Comparison of ENCODE assay signal across 16 mouse cellular contexts in the genomic region with DNA sequence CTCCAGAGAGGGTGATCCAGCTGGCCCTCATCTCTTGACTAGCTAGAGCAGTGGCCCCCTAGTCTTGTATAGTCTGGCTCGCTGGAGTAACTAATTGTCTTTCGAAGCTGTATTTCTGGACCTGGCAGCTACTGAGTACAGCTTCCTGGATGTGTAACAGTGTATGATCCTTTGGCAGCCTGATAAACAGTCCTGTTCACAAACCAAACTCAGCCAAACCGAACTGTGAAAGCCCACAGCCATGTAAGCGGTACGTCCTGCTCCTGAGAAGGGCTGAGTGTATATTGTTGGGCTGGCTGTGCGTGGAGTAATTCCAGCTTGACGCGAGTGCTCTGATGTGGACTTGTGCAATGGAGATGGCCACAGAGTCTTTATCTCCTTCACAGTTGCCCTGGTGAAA. TPM values are rescaled to one million over a fixed set of nuclear protein-coding genes. Genes with fewer than 3 reads are reported as not detected.
DNase-seq lines count a peak whose midpoint lies in the region; ATAC-seq and TF ChIP-seq lines count a peak whose summit lies in the region.
"Had no signal": no experiment of that assay in that cellular context is flagged by ENCODE, and none has a peak within 500 bp of the region (broad histone marks: within the 10 kb centered on the region; RNA-seq: fewer than 3 reads in every experiment).

No protein-coding gene starts in this region.

- H3K27me3 ChIP-seq in heart, embryonic 10.5 days (ENCODE audit: insufficient read depth, poor library complexity, severe bottlenecking), result 0 out of 2 replicates have a peak, but pooled peaks cover 9% of the 10 kb centered on the region
- H3K27me3 ChIP-seq in midbrain, embryonic 10.5 days (ENCODE audit: low read depth, poor library complexity, severe bottlenecking), result peaks cover 87% of the 10 kb centered on the region
- H3K27me3 ChIP-seq in midbrain, embryonic 16.5 days (ENCODE audit: control insufficient read depth, insufficient read depth, low read depth, low read length), result peaks cover 3% of the 10 kb centered on the region; the same call in 1 of the 2 replicates
- 0 out of 2 replicates have a peak, but pooled peaks cover 4% of the 10 kb centered on the region for H3K27me3 ChIP-seq in hindbrain, postnatal 0 days (ENCODE audit: insufficient read depth, low read length)
- peaks cover 12% of the 10 kb centered on the region for H3K27me3 ChIP-seq in midbrain, embryonic 13.5 days
- H3K27me3 ChIP-seq: neural tube, embryonic 13.5 days had no signal

- no peak overlapping the region for H3K9ac ChIP-seq in midbrain, embryonic 16.5 days (ENCODE audit: low read depth, low read length)
- H3K9ac ChIP-seq in hindbrain, postnatal 0 days (replicated peaks; ENCODE audit: low read length), result no peak overlapping the region
- no peak overlapping the region for H3K9ac ChIP-seq in midbrain, embryonic 13.5 days (replicated peaks)
- H3K9ac ChIP-seq: neural tube, embryonic 13.5 days had no signal

- no peaks in the 10 kb centered on the region for H3K36me3 ChIP-seq in heart, embryonic 10.5 days
- H3K36me3 ChIP-seq in midbrain, embryonic 10.5 days, result no peaks in the 10 kb centered on the region
- H3K36me3 ChIP-seq in midbrain, embryonic 16.5 days (ENCODE audit: control insufficient read depth, insufficient read depth, low read length), result no peaks in the 10 kb centered on the region
- H3K36me3 ChIP-seq in hindbrain, postnatal 0 days (ENCODE audit: insufficient read depth, low read length), result no peaks in the 10 kb centered on the region
- no peaks in the 10 kb centered on the region for H3K36me3 ChIP-seq in midbrain, embryonic 13.5 days
- H3K36me3 ChIP-seq: G1E; neural tube, embryonic 13.5 days had no signal

- H3K27ac ChIP-seq in heart, embryonic 10.5 days, result 0 out of 2 replicates have a peak overlapping the region, but pooled peaks have one; percentile 30
- peak overlapping the region; percentile 78 for H3K27ac ChIP-seq in midbrain, embryonic 10.5 days (replicated peaks)
- H3K27ac ChIP-seq in midbrain, embryonic 16.5 days (ENCODE audit: low read length), result no peak overlapping the region
- H3K27ac ChIP-seq in hindbrain, postnatal 0 days, result no peak overlapping the region
- peak overlapping the region; percentile 20; the same call in 1 of the 2 replicates for H3K27ac ChIP-seq in midbrain, embryonic 13.5 days
- H3K27ac ChIP-seq: kidney, postnatal 0 days; neural tube, embryonic 13.5 days had no signal

- H3K4me1 ChIP-seq in heart, embryonic 10.5 days, result peaks cover 68% of the 10 kb centered on the region
- H3K4me1 ChIP-seq in midbrain, embryonic 10.5 days, result peaks cover 72% of the 10 kb centered on the region
- peaks cover 8% of the 10 kb centered on the region; the same call in 1 of the 2 replicates for H3K4me1 ChIP-seq in midbrain, embryonic 16.5 days (ENCODE audit: control insufficient read depth, insufficient read depth, low read length)
- H3K4me1 ChIP-seq in hindbrain, postnatal 0 days (ENCODE audit: insufficient read depth, low read length), result peaks cover 10% of the 10 kb centered on the region; the same call in 1 of the 2 replicates
- H3K4me1 ChIP-seq in midbrain, embryonic 13.5 days (replicated peaks), result peaks cover 26% of the 10 kb centered on the region

- H3K9me3 ChIP-seq in heart, embryonic 10.5 days, result no peaks in the 10 kb centered on the region
- H3K9me3 ChIP-seq in midbrain, embryonic 10.5 days (replicated peaks), result no peaks in the 10 kb centered on the region
- no peaks in the 10 kb centered on the region for H3K9me3 ChIP-seq in midbrain, embryonic 16.5 days (replicated peaks; ENCODE audit: control insufficient read depth, low read length, poor library complexity, severe bottlenecking)
- H3K9me3 ChIP-seq in hindbrain, postnatal 0 days (ENCODE audit: low read length), result no peaks in the 10 kb centered on the region
- H3K9me3 ChIP-seq in midbrain, embryonic 13.5 days, result no peaks in the 10 kb centered on the region
- H3K9me3 ChIP-seq: neural tube, embryonic 13.5 days had no signal

- no peak overlapping the region for H3K4me3 ChIP-seq in heart, embryonic 10.5 days
- H3K4me3 ChIP-seq in midbrain, embryonic 10.5 days, result no peak overlapping the region
- H3K4me3 ChIP-seq in midbrain, embryonic 16.5 days (ENCODE audit: low read depth, low read length), result no peak overlapping the region
- H3K4me3 ChIP-seq in hindbrain, postnatal 0 days (ENCODE audit: low read length), result no peak overlapping the region
- no peak overlapping the region for H3K4me3 ChIP-seq in midbrain, embryonic 13.5 days (replicated peaks)
- H3K4me3 ChIP-seq: neural tube, embryonic 13.5 days had no signal

- no peak for DNase-seq in heart, embryonic 10.5 days (ENCODE audit: low spot score)
- no peak for DNase-seq in heart, adult 18-20 months
- no peak for DNase-seq in midbrain, embryonic 10.5 days (ENCODE audit: low spot score)
- DNase-seq in hindbrain, postnatal 0 days (ENCODE audit: low spot score), result no peak
- DNase-seq in urinary bladder, postnatal 14 days (ENCODE audit: low spot score), result no peak
- no peak for DNase-seq in heart, postnatal 10 days
- DNase-seq: adrenal gland, postnatal 36 days; heart, postnatal 4 days; thymus, postnatal 14 days had no signal

- 67% methylated on average over 8 of the region's 8 CpGs for WGBS in heart, embryonic 10.5 days
- WGBS in midbrain, embryonic 10.5 days, result 92% methylated on average over 8 of the region's 8 CpGs
- 79% methylated on average over 8 of the region's 8 CpGs for WGBS in midbrain, embryonic 16.5 days
- 72% methylated on average over 8 of the region's 8 CpGs for WGBS in hindbrain, postnatal 0 days
- 85% methylated on average over 8 of the region's 8 CpGs for WGBS in midbrain, embryonic 13.5 days

- intact Hi-C loops in heart, postnatal 10 days (cut with DNase I), result no loop called here

- no peak for TF ChIP-seq CTCF in hindbrain, postnatal 0 days (IDR thresholded peaks at IDR 0.05; ENCODE audit: low read depth)

- H3K4me2 ChIP-seq in midbrain, embryonic 16.5 days (ENCODE audit: low read length), result no peak overlapping the region
- no peak overlapping the region for H3K4me2 ChIP-seq in hindbrain, postnatal 0 days (ENCODE audit: low read depth, low read length)
- no peak overlapping the region for H3K4me2 ChIP-seq in midbrain, embryonic 13.5 days (replicated peaks)
- H3K4me2 ChIP-seq: neural tube, embryonic 13.5 days had no signal

- ATAC-seq in midbrain, embryonic 16.5 days, result no peak
- peak; percentile 14; the same call in 1 of the 2 replicates for ATAC-seq in hindbrain, postnatal 0 days
- no peak for ATAC-seq in midbrain, embryonic 13.5 days

RNA-seq across cellular contexts. Expression of a gene that starts 57.6 kb away (rescaled TPM):
- polyA plus RNA-seq in heart, embryonic 10.5 days (2016; fragmentation: Nextera tagmentation; extraction: Ambion mirVana), result 56.8 and 345 TPM in 2 replicates
- total RNA-seq in heart, adult 18-20 months (2021), result under 1 TPM in 1 of 2 experiments, not detected in 1; 0.90 TPM
- polyA plus RNA-seq in midbrain, embryonic 10.5 days (2016; fragmentation: Nextera tagmentation; extraction: Ambion mirVana), result 107 and 118 TPM in 2 replicates
- 50.4 and 66.0 TPM in 2 replicates for polyA plus RNA-seq in midbrain, embryonic 16.5 days (2015; fragmentation: Nextera tagmentation; extraction: Ambion mirVana)
- 28.8 and 47.7 TPM in 2 replicates for total RNA-seq in hindbrain, postnatal 0 days (2014; rRNA removed)
- polyA plus RNA-seq in hindbrain, postnatal 0 days (2015; fragmentation: Nextera tagmentation; extraction: Ambion mirVana), result 33.0 and 34.6 TPM in 2 replicates
- 117 and 118 TPM in 2 replicates for polyA plus RNA-seq in midbrain, embryonic 13.5 days (2015; fragmentation: Nextera tagmentation; extraction: Ambion mirVana)
- total RNA-seq in heart, postnatal 10 days (2021), result 10 to 100 TPM; 17.2 to 17.7 TPM
- total RNA-seq: megakaryocyte-erythroid progenitor cell, adult 5-6 weeks had no signal
- polyA plus RNA-seq: C2C12, G1E had no signal

Comparison
In these comparisons a context has a peak if more than half of its experiments do, and no peak if none do; other contexts are left out.
1. H3K27ac ChIP-seq: peak in heart, embryonic 10.5 days (single experiment), midbrain, embryonic 10.5 days (single experiment) and midbrain, embryonic 13.5 days (single experiment); none in midbrain, embryonic 16.5 days (single experiment) and hindbrain, postnatal 0 days (single experiment).